Mouse (Mus musculus) heart, adult 2 months (tissue): ENCODE data around the gene Atrnl1.

Experiments used
- CTCF ChIP-seq: fragments of 200-600 bp; IDR thresholded peaks from 2 replicates; pipeline ENCODE4 v1.8.1; 2022; ENCODE audit warnings: antibody characterized with exemption, mild to moderate bottlenecking, moderate library complexity
- EP300 ChIP-seq: fragments of 200-500 bp; IDR thresholded peaks from 2 replicates; pipeline ENCODE4 v1.6.1; 2011; ENCODE audit warnings: low read depth, low read length, control low read depth; ENCODE audit not compliant: insufficient read depth
- POLR2A ChIP-seq: fragments of 200-500 bp; IDR thresholded peaks from 2 replicates; pipeline ENCODE4 v1.6.1; 2011; ENCODE audit warnings: mild to moderate bottlenecking, low read depth, low read length, control low read depth; ENCODE audit not compliant: insufficient read depth

DNA sequence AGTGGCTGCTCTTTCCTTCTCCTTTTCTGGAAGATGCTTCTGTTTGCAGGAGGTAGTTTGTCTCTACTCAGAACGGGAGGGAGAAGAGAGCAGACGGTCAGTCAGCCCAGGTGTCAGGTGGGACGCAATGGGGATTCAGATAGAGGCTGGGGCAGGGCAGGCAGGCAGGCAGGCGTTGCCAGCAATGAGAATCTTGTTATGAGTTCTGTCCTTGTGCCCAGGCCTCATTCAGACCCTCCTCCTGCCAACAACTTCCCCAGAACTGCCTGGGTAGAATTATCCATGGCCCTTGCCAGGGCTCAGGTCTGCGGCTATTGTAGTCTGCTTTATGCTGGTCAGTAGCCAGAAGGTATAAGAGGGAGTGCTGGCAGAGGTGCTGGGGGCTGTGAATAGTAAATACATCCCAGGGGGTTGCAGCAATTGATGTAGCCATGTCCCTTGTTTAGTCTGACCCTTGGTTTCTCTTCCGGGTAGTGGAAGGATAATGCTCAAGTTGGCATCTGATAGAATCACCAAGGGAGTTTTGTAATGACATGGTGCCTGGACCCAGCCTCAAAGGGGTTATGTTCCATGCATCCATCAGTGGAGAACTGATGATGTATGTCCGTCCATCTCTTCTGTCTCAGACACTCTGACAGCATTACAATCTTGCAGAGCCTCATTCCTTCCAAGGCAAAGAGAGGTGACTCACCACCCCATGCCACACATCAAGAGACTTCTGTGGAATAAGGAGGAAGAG lies 554.2 kb downstream of the Atrnl1 start:
- no peak for TF ChIP-seq CTCF
- TF ChIP-seq POLR2A = no peak
- TF ChIP-seq EP300 = no peak
